ENCODE assay signal across 22 mouse cellular contexts in the genomic region with DNA sequence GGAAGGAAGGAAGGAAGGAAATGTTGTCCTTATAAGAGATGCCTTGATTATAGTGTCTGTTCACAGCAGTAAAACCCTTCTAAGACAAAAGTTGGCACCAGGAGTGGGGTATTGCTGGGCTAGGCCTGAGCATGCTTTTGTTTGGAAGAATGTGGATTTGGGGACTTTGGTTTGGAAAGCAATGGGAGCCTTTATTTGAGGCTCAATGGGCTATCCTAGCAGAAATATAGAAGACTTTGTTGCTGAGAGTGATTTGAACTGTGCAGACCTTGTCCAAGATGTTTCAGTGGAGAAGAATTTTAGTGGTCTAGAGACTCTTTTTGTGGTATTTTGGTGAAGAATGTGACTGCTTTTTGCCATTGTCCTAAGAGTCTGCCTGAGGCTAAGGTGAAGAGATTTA.
"Had no signal": no experiment of that assay in that cellular context is flagged by ENCODE, and none has a peak within 500 bp of the region (broad histone marks: within the 10 kb centered on the region; RNA-seq: fewer than 3 reads in every experiment).

No protein-coding gene starts in this region.

- DNase-seq: heart, postnatal 10 days; heart, postnatal 14 days; heart, postnatal 36 days; heart, postnatal 4 days; kidney, adult 11 months; kidney, adult 18-20 months; kidney, adult 2 months; kidney, adult 8-10 months; kidney, adult 9 months; kidney, postnatal 10 days; kidney, postnatal 14 days; kidney, postnatal 25 days; kidney, postnatal 36 days; kidney, postnatal 4 days; layer of hippocampus, adult 9-11 months; layer of hippocampus, postnatal 36 days had no signal

- ATAC-seq: hindbrain, embryonic 16.5 days; hindbrain, postnatal 0 days; inflammation-experienced regulatory T-cells, adult 6 months; intestine, embryonic 15.5 days; intestine, embryonic 16.5 days; intestine, postnatal 0 days had no signal
